Mouse (Mus musculus) neural tube, embryonic 15.5 days (tissue): ENCODE data around the gene Gsap. TPM values are rescaled to one million over a fixed set of nuclear protein-coding genes. Genes with fewer than 3 reads are reported as not detected.

Source experiments
- ATAC-seq: fragments of 200-750 bp; cut with Nextera tagmentation; 2 replicates; pipeline ENCODE4 v1.8.0; 2017; ENCODE audit warnings: mild to moderate bottlenecking, moderate TSS enrichment, moderate library complexity; ENCODE audit not compliant: low FRiP score
- H3K27ac ChIP-seq: fragments of 300-500 bp; sonication (generic); replicated peaks from 2 replicates; pipeline ENCODE4 v1.5.1; 2015; ENCODE audit warnings: mild to moderate bottlenecking, inconsistent platforms
- H3K27me3 ChIP-seq: fragments of 300-500 bp; sonication (generic); replicated peaks from 2 replicates; pipeline ENCODE4 v1.6.1; 2015; ENCODE audit warnings: inconsistent platforms
- H3K36me3 ChIP-seq: fragments of 300-500 bp; sonication (generic); 2 replicates; pipeline ENCODE4 v1.6.1; 2015; ENCODE audit warnings: inconsistent platforms
- H3K4me1 ChIP-seq: fragments of 300-500 bp; sonication (generic); 2 replicates; pipeline ENCODE4 v1.6.1; 2015; ENCODE audit warnings: inconsistent platforms
- H3K4me2 ChIP-seq: fragments of 300-500 bp; sonication (generic); 2 replicates; pipeline ENCODE4 v1.6.1; 2015; ENCODE audit warnings: inconsistent platforms, mild to moderate bottlenecking, moderate library complexity
- H3K4me3 ChIP-seq: fragments of 300-500 bp; sonication (generic); replicated peaks from 2 replicates; pipeline ENCODE4 v1.5.1; 2015; ENCODE audit warnings: mild to moderate bottlenecking, inconsistent platforms
- H3K9ac ChIP-seq: fragments of 300-500 bp; sonication (generic); replicated peaks from 2 replicates; pipeline ENCODE4 v1.6.1; 2015; ENCODE audit warnings: mild to moderate bottlenecking, inconsistent platforms
- H3K9me3 ChIP-seq: fragments of 300-500 bp; sonication (generic); replicated peaks from 2 replicates; pipeline ENCODE4 v1.6.1; 2016; ENCODE audit warnings: inconsistent platforms
- WGBS: fragments of 180-500 bp; shearing (Covaris S2); methylation state at CpG from one replicate; pipeline ENCODE4 v1.1.7; 2015; ENCODE audit warnings: mixed read lengths; 5-methylcytosine and 5-hydroxymethylcytosine counted together
- polyA plus RNA-seq: library from polyadenylated mRNA; unstranded; fragments of >200 nt; fragmentation: Nextera tagmentation; extraction: Ambion mirVana; gene quantifications from 2 replicates; pipeline ENCODE4 v1.2.1, GENCODE M21; 2015

Gsap gene
- polyA plus RNA-seq, 1 experiment from 2014 or later = 12.1 TPM

GRCm38 (mm10) chr5:21348366-21348765 lies 162.3 kb downstream of the Gsap start:
- H3K4me2 ChIP-seq = no peak overlapping the region
- H3K27me3 ChIP-seq = no peaks in the 10 kb centered on the region
- 94% methylated on average over 7 of the region's 7 CpGs for WGBS
- H3K9ac ChIP-seq = no peak overlapping the region
- H3K36me3 ChIP-seq = no peaks in the 10 kb centered on the region
- no peaks in the 10 kb centered on the region for H3K4me1 ChIP-seq
- H3K27ac ChIP-seq = no peak overlapping the region
- no peak overlapping the region for H3K4me3 ChIP-seq
- H3K9me3 ChIP-seq = no peaks in the 10 kb centered on the region
- ATAC-seq = no peak

- Histone ChIP-seq H3K4me1 (peaks cover 7% of the 10 kb centered on the region), H3K4me3 (no peak overlapping the region), H3K27ac (no peak overlapping the region), H3K9ac (no peak overlapping the region), H3K36me3 (no peaks in the 10 kb centered on the region), H3K27me3 (no peaks in the 10 kb centered on the region), H3K9me3 (no peaks in the 10 kb centered on the region), H3K4me2 (no peak overlapping the region)
- no peak for ATAC-seq
These were observed 165.6 kb downstream of the Gsap start for GRCm38 (mm10) chr5:21351678-21352077.

GRCm38 (mm10) chr5:21358648-21359047 lies 172.6 kb downstream of the Gsap start:
- H3K4me3 ChIP-seq = no peak overlapping the region
- no peaks in the 10 kb centered on the region for H3K9me3 ChIP-seq
- no peak overlapping the region for H3K9ac ChIP-seq
- no peak for ATAC-seq
- H3K4me1 ChIP-seq = peaks cover 7% of the 10 kb centered on the region
- no peaks in the 10 kb centered on the region for H3K36me3 ChIP-seq
- WGBS = 82% methylated on average over 3 of the region's 3 CpGs
- no peak overlapping the region for H3K4me2 ChIP-seq
- H3K27me3 ChIP-seq = no peaks in the 10 kb centered on the region
- no peak overlapping the region for H3K27ac ChIP-seq

- ATAC-seq = no peak
- WGBS = 79% methylated on average over 3 of the region's 3 CpGs
- no peaks in the 10 kb centered on the region for H3K9me3 ChIP-seq
These were observed 177.3 kb downstream of the Gsap start for GRCm38 (mm10) chr5:21363343-21363742.

More at GRCm38 (mm10) chr5:21363343-21363742, 177.3 kb downstream of the Gsap start:
- H3K4me3 ChIP-seq = no peak overlapping the region
- H3K4me1 ChIP-seq = no peaks in the 10 kb centered on the region
- no peak overlapping the region for H3K9ac ChIP-seq
- no peaks in the 10 kb centered on the region for H3K36me3 ChIP-seq
- no peak overlapping the region for H3K27ac ChIP-seq
- no peak overlapping the region for H3K4me2 ChIP-seq
- H3K27me3 ChIP-seq = no peaks in the 10 kb centered on the region

Other genes starting within 250 kb of the Gsap start
- gene Rsbn1l, start 229.9 kb upstream of the Gsap start, polyA plus RNA-seq = 4.4 and 4.9 TPM in 2 replicates
- gene Ptpn12, start 130.3 kb upstream of the Gsap start, polyA plus RNA-seq = 21.8 TPM in 2 replicates
- gene Fgl2, start 186.4 kb downstream of the Gsap start, polyA plus RNA-seq = 5.6 and 6.9 TPM in 2 replicates
- gene Ccdc146, start 238.4 kb downstream of the Gsap start, polyA plus RNA-seq = 0.49 and 0.59 TPM in 2 replicates
- gene Fam185a, start 238.7 kb downstream of the Gsap start, polyA plus RNA-seq = 9.9 and 10.2 TPM in 2 replicates